Mouse (Mus musculus) heart, embryonic 12.5 days (tissue): ENCODE measurements around the gene Slc35a2. TPM values are rescaled to one million over a fixed set of nuclear protein-coding genes. Genes with fewer than 3 reads are reported as not detected.
"Not testable (repeated sequence)": the region's sequence is repeated elsewhere in the genome, so short reads cannot be mapped to it uniquely, and the experiment has no call there.

ENCODE experiments used
- ATAC-seq: fragments of 200-750 bp; cut with Nextera tagmentation; 2 replicates; pipeline ENCODE4 v1.8.0; 2017; ENCODE audit warnings: moderate TSS enrichment, moderate library complexity; ENCODE audit not compliant: insufficient number of reproducible peaks, low FRiP score
- H3K27ac ChIP-seq: fragments of 300-500 bp; sonication (generic); 2 replicates; pipeline ENCODE4 v1.5.1; 2016; ENCODE audit warnings: mild to moderate bottlenecking, moderate library complexity; ENCODE audit not compliant: poor library complexity, severe bottlenecking
- H3K27me3 ChIP-seq: fragments of 300-500 bp; sonication (generic); replicated peaks from 2 replicates; pipeline ENCODE4 v1.6.1; 2016; ENCODE audit warnings: mild to moderate bottlenecking, moderate library complexity
- H3K36me3 ChIP-seq: fragments of 300-500 bp; sonication (generic); 2 replicates; pipeline ENCODE4 v1.6.1; 2016; ENCODE audit warnings: mild to moderate bottlenecking, moderate library complexity
- H3K4me1 ChIP-seq: fragments of 300-500 bp; sonication (generic); replicated peaks from 2 replicates; pipeline ENCODE4 v1.6.1; 2016; ENCODE audit warnings: mild to moderate bottlenecking
- H3K4me2 ChIP-seq: fragments of 300-500 bp; sonication (generic); 2 replicates; pipeline ENCODE4 v1.6.1; 2016; ENCODE audit warnings: mild to moderate bottlenecking, moderate library complexity
- H3K4me3 ChIP-seq: fragments of 300-500 bp; sonication (generic); 2 replicates; pipeline ENCODE4 v1.5.1; 2016; ENCODE audit warnings: mild to moderate bottlenecking
- H3K9ac ChIP-seq: fragments of 300-500 bp; sonication (generic); 2 replicates; pipeline ENCODE4 v1.6.1; 2016; ENCODE audit warnings: mild to moderate bottlenecking, moderate library complexity
- H3K9me3 ChIP-seq: fragments of 300-500 bp; sonication (generic); replicated peaks from 2 replicates; pipeline ENCODE4 v1.6.1; 2016; ENCODE audit warnings: mild to moderate bottlenecking, moderate library complexity
- WGBS: fragments of 180-500 bp; shearing (Covaris S2); methylation state at CpG from one replicate; pipeline ENCODE4 v1.1.7; 2016; 5-methylcytosine and 5-hydroxymethylcytosine counted together
- polyA plus RNA-seq: library from polyadenylated mRNA; unstranded; fragments of >200 nt; fragmentation: Nextera tagmentation; extraction: Ambion mirVana; gene quantifications from 2 replicates; pipeline ENCODE4 v1.2.1, GENCODE M21; 2016

Gene Slc35a2
- polyA plus RNA-seq, 1 experiment from 2014 or later: 25.9 TPM

- WGBS: 82% methylated on average over 5 of the region's 5 CpGs
- ATAC-seq: no peak
Observed at GRCm38 (mm10) chrX:7907735-7908134, 23.9 kb downstream of the Slc35a2 start, which contains the start of gene Gm10491. Gm10491 (minus strand) TSS chrX:7907835.

DNA sequence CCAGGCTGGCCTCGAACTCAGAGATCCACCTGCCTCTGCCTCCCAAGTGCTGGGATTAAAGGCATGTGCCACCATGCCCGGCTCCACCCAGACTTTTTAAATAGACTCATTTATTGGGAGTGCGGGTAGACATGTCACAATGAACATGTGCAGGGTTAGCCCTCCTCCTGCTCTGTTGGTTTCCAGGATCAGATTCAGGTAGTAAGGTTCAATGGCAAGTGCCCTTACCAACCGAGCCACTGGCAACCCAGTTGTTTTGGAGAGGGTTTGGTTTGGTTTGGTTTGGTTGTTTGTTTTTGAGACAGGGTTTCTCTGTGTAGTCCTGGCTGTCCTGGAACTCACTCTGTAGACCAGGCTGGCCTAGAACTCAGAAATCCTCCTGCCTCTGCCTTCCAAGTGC, 25.4 kb downstream of the Slc35a2 start, which contains the start of gene Gm10490:
TSS of gene Gm10490 (plus strand) at position 301 of the 400 bp plus-strand sequence.
- WGBS: 85% methylated on average over 4 of the region's 4 CpGs
- ATAC-seq, H3K4me1 ChIP-seq: not testable (repeated sequence)

More at GRCm38 (mm10) chrX:7907735-7908134, 23.9 kb downstream of the Slc35a2 start, which contains the start of gene Gm10491:
- Histone ChIP-seq H3K27ac (no peak within 1 kb of the TSS), H3K4me2 (no peak within 1 kb of the TSS), H3K9me3 (no peaks in the 10 kb centered on the region), H3K4me3 (no peak within 1 kb of the TSS), H3K27me3 (no peaks in the 10 kb centered on the region), H3K36me3 (peaks cover 21% of the 10 kb centered on the region), H3K4me1 (no peaks in the 10 kb centered on the region), H3K9ac (no peak within 1 kb of the TSS)

DNA sequence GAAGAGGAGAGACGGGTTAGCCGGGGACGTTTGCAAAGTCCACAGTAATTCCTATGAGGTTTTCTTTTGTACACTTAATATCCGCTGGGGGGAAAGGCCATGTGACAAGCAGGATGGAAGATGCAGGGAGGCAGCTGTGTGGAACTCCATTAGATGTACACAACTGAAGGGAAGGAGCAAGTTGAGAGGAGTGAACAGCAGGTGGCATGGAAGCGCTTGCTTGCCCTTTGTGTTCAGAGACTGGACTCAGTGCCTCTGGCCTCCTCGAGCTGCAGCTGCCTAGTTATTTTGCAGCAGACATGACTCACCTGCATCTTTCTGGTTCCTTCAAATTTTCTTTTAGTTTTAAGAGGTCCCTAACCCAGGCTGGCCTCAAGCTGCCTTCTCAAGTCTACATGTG, 26.6 kb downstream of the Slc35a2 start:
- Histone ChIP-seq H3K9me3 (no peaks in the 10 kb centered on the region), H3K27ac (no peak overlapping the region), H3K4me2 (no peak overlapping the region), H3K9ac (no peak overlapping the region), H3K4me1 (no peaks in the 10 kb centered on the region), H3K27me3 (no peaks in the 10 kb centered on the region), H3K36me3 (peaks cover 13% of the 10 kb centered on the region), H3K4me3 (no peak overlapping the region)
- no peak for ATAC-seq
- WGBS: 61% methylated on average over 6 of the region's 6 CpGs

More for the DNA sequence above, 25.4 kb downstream of the Slc35a2 start, which contains the start of gene Gm10490:
- H3K9ac ChIP-seq, H3K9me3 ChIP-seq, H3K4me2 ChIP-seq, H3K27ac ChIP-seq, H3K4me3 ChIP-seq, H3K27me3 ChIP-seq: not testable (repeated sequence)
- peaks cover 13% of the 10 kb centered on the region for H3K36me3 ChIP-seq

GRCm38 (mm10) chrX:7915669-7916068, 31.8 kb downstream of the Slc35a2 start:
- WGBS: 21% methylated on average over 3 of the region's 3 CpGs
- peaks cover 25% of the 10 kb centered on the region for H3K27me3 ChIP-seq
- H3K9ac ChIP-seq, ATAC-seq, H3K9me3 ChIP-seq, H3K4me2 ChIP-seq, H3K4me3 ChIP-seq, H3K27ac ChIP-seq, H3K4me1 ChIP-seq, H3K36me3 ChIP-seq: not testable (repeated sequence)

DNA sequence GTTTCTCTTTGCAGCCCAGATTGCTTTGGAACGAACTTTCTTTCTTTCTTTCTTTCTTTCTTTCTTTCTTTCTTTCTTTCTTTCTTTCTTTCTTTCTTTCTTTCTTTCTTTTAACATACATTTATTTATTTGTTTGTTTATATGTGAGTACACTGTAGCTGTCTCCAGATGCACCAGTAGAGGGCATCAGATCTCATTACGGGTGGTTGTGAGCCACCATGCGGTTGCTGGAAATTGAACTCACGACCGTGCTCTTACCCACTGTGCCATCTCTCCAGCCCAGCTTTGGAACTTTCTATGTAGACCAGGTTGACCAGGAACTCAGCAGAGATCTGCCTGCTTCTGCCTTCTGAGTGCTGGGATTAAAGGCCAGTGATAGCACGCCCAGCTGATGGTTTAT, 34.1 kb downstream of the Slc35a2 start:
- 61% methylated on average over 6 of the region's 6 CpGs for WGBS
- Histone ChIP-seq H3K4me1 (peaks cover 13% of the 10 kb centered on the region; the same call in 1 of the 2 replicates), H3K27me3 (peaks cover 47% of the 10 kb centered on the region)
- not testable (repeated sequence) for H3K4me2 ChIP-seq, H3K27ac ChIP-seq, H3K9me3 ChIP-seq, H3K9ac ChIP-seq, ATAC-seq, H3K4me3 ChIP-seq, H3K36me3 ChIP-seq

- 6% methylated on average over 38 of the region's 40 CpGs for WGBS
- Histone ChIP-seq H3K4me3 (peak within 1 kb of the TSS; percentile 27), H3K27ac (no peak within 1 kb of the TSS), H3K36me3 (no peaks in the 10 kb centered on the region), H3K4me1 (peaks cover 13% of the 10 kb centered on the region; the same call in 1 of the 2 replicates), H3K27me3 (peaks cover 62% of the 10 kb centered on the region), H3K4me2 (peak within 1 kb of the TSS; percentile 59), H3K9ac (no peak within 1 kb of the TSS), H3K9me3 (peaks cover 3% of the 10 kb centered on the region; the same call in 1 of the 2 replicates)
- ATAC-seq: no peak
Observed at GRCm38 (mm10) chrX:7919601-7920383, 36.0 kb downstream of the Slc35a2 start, which contains the start of gene Pcsk1n. Pcsk1n (plus strand) TSS chrX:7919822.

- Histone ChIP-seq H3K4me1 (peaks cover 13% of the 10 kb centered on the region; the same call in 1 of the 2 replicates), H3K9ac (no peak overlapping the region), H3K27me3 (peaks cover 80% of the 10 kb centered on the region), H3K36me3 (no peaks in the 10 kb centered on the region), H3K9me3 (0 out of 2 replicates have a peak, but pooled peaks cover 3% of the 10 kb centered on the region), H3K4me3 (peak overlapping the region; percentile 37), H3K27ac (no peak overlapping the region), H3K4me2 (peak overlapping the region; percentile 62)
- ATAC-seq: no peak
- 10% methylated on average over 40 of the region's 48 CpGs for WGBS
Observed at GRCm38 (mm10) chrX:7922032-7922431, 38.2 kb downstream of the Slc35a2 start.

GRCm38 (mm10) chrX:7926266-7926665, 42.4 kb downstream of the Slc35a2 start:
- Histone ChIP-seq H3K4me2 (no peak overlapping the region), H3K9ac (no peak overlapping the region), H3K27ac (no peak overlapping the region), H3K4me1 (peaks cover 7% of the 10 kb centered on the region; the same call in 1 of the 2 replicates), H3K36me3 (peaks cover 19% of the 10 kb centered on the region), H3K9me3 (no peaks in the 10 kb centered on the region), H3K27me3 (peaks cover 73% of the 10 kb centered on the region), H3K4me3 (no peak overlapping the region)
- 61% methylated on average over 6 of the region's 6 CpGs for WGBS
- no peak for ATAC-seq

GRCm38 (mm10) chrX:7927116-7927515, 43.3 kb downstream of the Slc35a2 start:
- Histone ChIP-seq H3K27ac (no peak overlapping the region), H3K9ac (no peak overlapping the region), H3K9me3 (no peaks in the 10 kb centered on the region), H3K4me2 (peak overlapping the region; percentile 34), H3K36me3 (peaks cover 27% of the 10 kb centered on the region), H3K4me1 (peaks cover 4% of the 10 kb centered on the region; the same call in 1 of the 2 replicates), H3K4me3 (no peak overlapping the region), H3K27me3 (peaks cover 65% of the 10 kb centered on the region)
- no peak for ATAC-seq
- WGBS: 10% methylated on average over 10 of the region's 10 CpGs

DNA sequence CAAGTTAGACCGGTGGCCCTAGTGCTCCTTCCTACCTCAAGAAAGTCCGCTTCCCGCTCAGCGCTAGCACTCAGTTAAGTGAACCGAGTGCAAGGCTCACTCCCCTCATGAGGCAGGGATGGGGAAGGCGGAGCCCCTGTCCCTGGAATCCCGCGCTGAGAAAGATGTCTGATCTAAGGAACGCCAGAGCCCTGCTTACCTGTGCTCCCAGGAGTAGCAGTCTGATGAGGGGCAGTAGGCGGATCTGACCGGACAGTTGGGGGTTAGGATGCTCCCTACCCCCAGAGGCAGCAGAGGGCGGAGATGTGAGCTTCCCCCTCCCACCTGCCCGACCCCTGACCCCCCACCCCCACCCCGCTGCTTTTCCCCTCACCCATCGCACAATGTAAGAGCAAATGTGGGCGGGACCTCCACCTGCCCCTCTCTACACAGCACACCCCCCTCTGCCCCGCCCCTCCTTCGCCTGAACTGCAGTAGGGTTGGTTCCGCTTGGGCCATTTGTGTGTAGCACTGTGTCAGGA, 44.5 kb downstream of the Slc35a2 start, which contains the start of gene Eras:
TSS of gene Eras (minus strand) at position 338 of the 521 bp plus-strand sequence.
- H3K27ac ChIP-seq: no peak within 1 kb of the TSS
- peak within 1 kb of the TSS; percentile 34 for H3K4me2 ChIP-seq
- 17% methylated on average over 15 of the region's 19 CpGs for WGBS
- no peak for ATAC-seq
- no peak within 1 kb of the TSS for H3K4me3 ChIP-seq
- no peaks in the 10 kb centered on the region for H3K4me1 ChIP-seq
- peaks cover 52% of the 10 kb centered on the region for H3K27me3 ChIP-seq
- H3K9me3 ChIP-seq: no peaks in the 10 kb centered on the region
- peaks cover 32% of the 10 kb centered on the region for H3K36me3 ChIP-seq
- H3K9ac ChIP-seq: no peak within 1 kb of the TSS

GRCm38 (mm10) chrX:7936874-7937273, 53.0 kb downstream of the Slc35a2 start:
- Histone ChIP-seq H3K36me3 (peaks cover 59% of the 10 kb centered on the region), H3K9me3 (no peaks in the 10 kb centered on the region), H3K4me3 (no peak overlapping the region), H3K9ac (no peak overlapping the region), H3K27ac (no peak overlapping the region), H3K4me2 (no peak overlapping the region), H3K27me3 (no peaks in the 10 kb centered on the region), H3K4me1 (no peaks in the 10 kb centered on the region)
- WGBS: 48% methylated on average over 11 of the region's 11 CpGs
- ATAC-seq: no peak
